Mouse (Mus musculus) liver, embryonic 16.5 days (tissue): ENCODE data around the gene Fen1. TPM values are rescaled to one million over a fixed set of nuclear protein-coding genes. Genes with fewer than 3 reads are reported as not detected.

Experiments used
- ATAC-seq: fragments of 200-750 bp; cut with Nextera tagmentation; 2 replicates; pipeline ENCODE4 v1.8.0; 2017; ENCODE audit warnings: low read depth, mild to moderate bottlenecking, moderate number of reproducible peaks, moderate library complexity
- H3K27ac ChIP-seq: fragments of 300-500 bp; sonication (generic); 2 replicates; pipeline ENCODE4 v1.5.1; 2014; ENCODE audit warnings: mild to moderate bottlenecking, low read length
- H3K27me3 ChIP-seq: fragments of 300-500 bp; sonication (generic); 2 replicates; pipeline ENCODE4 v1.6.1; 2014; ENCODE audit warnings: low read depth, low read length, mixed read lengths; ENCODE audit not compliant: control insufficient read depth, insufficient read depth
- H3K36me3 ChIP-seq: fragments of 300-500 bp; sonication (generic); 2 replicates; pipeline ENCODE4 v1.6.1; 2014; ENCODE audit warnings: mild to moderate bottlenecking; ENCODE audit not compliant: control insufficient read depth, insufficient read depth
- H3K4me1 ChIP-seq: fragments of 300-500 bp; sonication (generic); 2 replicates; pipeline ENCODE4 v1.6.1; 2014; ENCODE audit warnings: low read depth, low read length, mixed read lengths; ENCODE audit not compliant: control insufficient read depth
- H3K4me2 ChIP-seq: fragments of 300-500 bp; sonication (generic); 2 replicates; pipeline ENCODE4 v1.6.1; 2014; ENCODE audit warnings: low read depth, low read length, mixed read lengths
- H3K4me3 ChIP-seq: fragments of 300-500 bp; sonication (generic); 2 replicates; pipeline ENCODE4 v1.5.1; 2014; ENCODE audit warnings: low read depth, mild to moderate bottlenecking, low read length
- H3K9ac ChIP-seq: fragments of 300-500 bp; sonication (generic); 2 replicates; pipeline ENCODE4 v1.6.1; 2014; ENCODE audit warnings: low read depth, low read length
- H3K9me3 ChIP-seq: fragments of 300-500 bp; sonication (generic); replicated peaks from 2 replicates; pipeline ENCODE4 v1.6.1; 2016; ENCODE audit warnings: low read length; ENCODE audit not compliant: control insufficient read depth
- WGBS: fragments of 180-500 bp; shearing (Covaris S2); extraction: QIAGEN DNeasy Blood & Tissue Kit; methylation state at CpG from one replicate; pipeline ENCODE4 v1.1.7; 2014; ENCODE audit not compliant: insufficient replicate concordance; 5-methylcytosine and 5-hydroxymethylcytosine counted together
- polyA plus RNA-seq: library from polyadenylated mRNA; unstranded; fragments of >200 nt; fragmentation: Nextera tagmentation; extraction: Ambion mirVana; gene quantifications from 2 replicates; pipeline ENCODE4 v1.2.1, GENCODE M21; 2015

Gene Fen1
- polyA plus RNA-seq, 1 experiment from 2014 or later: 114 TPM

DNA sequence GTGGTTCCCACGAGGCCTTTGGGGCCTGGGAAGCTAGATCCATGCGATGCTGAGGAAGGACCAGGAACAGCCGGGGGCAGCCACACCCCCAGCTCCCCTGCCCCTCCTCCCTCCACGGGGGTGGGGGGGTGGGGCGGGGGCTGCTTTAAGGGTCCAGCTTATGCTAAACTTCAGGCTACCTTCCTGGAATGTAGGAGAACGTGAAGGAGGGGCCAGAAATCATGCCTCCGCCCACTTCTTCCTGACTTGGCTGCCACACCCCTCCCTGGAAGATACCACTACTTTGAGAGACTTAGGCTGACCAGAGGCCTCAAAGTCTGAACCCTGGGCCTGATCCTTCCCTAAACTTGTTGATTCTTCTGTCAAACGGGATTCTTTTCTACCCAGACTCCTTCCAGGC, 18.7 kb upstream of the Fen1 start:
- no peak for ATAC-seq
- H3K27me3 ChIP-seq: no peaks in the 10 kb centered on the region
- H3K4me2 ChIP-seq: no peak overlapping the region
- no peak overlapping the region for H3K9ac ChIP-seq
- 34% methylated on average over 8 of the region's 8 CpGs for WGBS
- no peaks in the 10 kb centered on the region for H3K9me3 ChIP-seq
- no peak overlapping the region for H3K4me3 ChIP-seq
- H3K4me1 ChIP-seq: peaks cover 5% of the 10 kb centered on the region
- H3K36me3 ChIP-seq: no peaks in the 10 kb centered on the region
- H3K27ac ChIP-seq: no peak overlapping the region

DNA sequence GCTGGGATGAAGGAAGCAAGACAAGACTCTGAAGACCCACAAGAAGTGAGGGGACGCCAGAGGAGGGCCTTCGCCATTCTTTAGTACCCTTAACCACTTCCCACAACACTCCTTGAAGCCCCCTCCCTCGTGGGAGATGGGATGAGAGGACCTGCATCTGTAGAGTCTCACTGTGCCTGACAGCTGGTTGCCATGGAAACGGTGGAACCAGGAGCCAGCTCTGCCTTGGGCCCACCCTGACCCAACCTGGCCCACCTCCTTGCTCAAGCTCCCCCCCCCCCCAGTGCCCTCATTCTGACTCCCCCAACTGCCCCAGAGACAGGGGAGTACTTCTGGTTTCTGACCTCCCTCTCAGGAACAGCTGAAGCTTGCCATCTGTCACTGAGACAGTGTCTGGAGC, 17.6 kb upstream of the Fen1 start:
- no peak for ATAC-seq
- H3K9ac ChIP-seq: no peak overlapping the region
- H3K4me1 ChIP-seq: peaks cover 5% of the 10 kb centered on the region
- no peak overlapping the region for H3K27ac ChIP-seq
- H3K9me3 ChIP-seq: no peaks in the 10 kb centered on the region
- H3K4me3 ChIP-seq: no peak overlapping the region
- no peak overlapping the region for H3K4me2 ChIP-seq
- no peaks in the 10 kb centered on the region for H3K36me3 ChIP-seq
- no peaks in the 10 kb centered on the region for H3K27me3 ChIP-seq
- WGBS: 38% methylated on average over 4 of the region's 4 CpGs

DNA sequence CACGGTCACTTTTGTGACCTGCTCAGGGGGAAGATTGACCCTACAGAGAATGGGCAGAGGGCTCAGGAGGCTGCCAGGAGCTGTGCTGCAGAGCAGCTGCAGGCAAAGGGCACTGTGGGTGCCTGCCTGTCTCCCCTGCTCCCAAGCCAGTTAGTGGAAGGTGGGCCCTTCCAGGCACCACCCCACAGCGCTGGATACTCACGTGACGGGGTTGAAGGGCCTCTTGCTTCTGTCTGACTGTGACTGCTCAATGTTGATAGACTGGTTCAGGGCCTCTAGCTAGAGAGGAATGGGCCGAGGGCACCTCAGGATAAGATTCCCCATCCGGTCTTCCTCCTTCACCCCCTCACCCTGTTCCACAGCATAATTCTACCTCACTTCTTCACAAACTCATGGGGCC, 15.6 kb upstream of the Fen1 start:
- Histone ChIP-seq H3K4me3 (no peak overlapping the region), H3K36me3 (no peaks in the 10 kb centered on the region), H3K27me3 (no peaks in the 10 kb centered on the region), H3K9ac (no peak overlapping the region), H3K27ac (no peak overlapping the region), H3K4me2 (no peak overlapping the region), H3K9me3 (no peaks in the 10 kb centered on the region), H3K4me1 (no peaks in the 10 kb centered on the region)
- ATAC-seq: peak; percentile 8; the same call in 1 of the 2 replicates
- WGBS: 54% methylated on average over 6 of the region's 6 CpGs

DNA sequence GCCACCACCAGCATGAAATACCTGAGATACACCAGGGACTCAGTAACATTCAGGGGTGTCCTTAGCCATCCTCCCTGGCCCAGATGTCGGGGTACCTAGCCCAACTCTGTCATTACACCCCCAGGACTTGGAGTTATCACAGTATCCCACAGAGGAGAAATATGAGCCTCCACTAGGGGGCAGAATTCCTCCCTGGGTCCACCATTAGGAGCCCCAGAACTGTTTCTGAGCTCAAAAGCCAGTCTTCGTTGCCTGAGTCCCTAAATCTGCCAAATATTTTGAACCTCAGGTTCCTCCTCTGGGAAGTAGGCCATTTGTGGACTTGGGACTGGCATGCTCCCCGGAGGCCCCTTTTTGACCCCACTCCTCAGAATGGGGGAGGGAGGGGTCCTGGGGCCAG, 15.1 kb upstream of the Fen1 start:
- H3K4me2 ChIP-seq: no peak overlapping the region
- H3K9me3 ChIP-seq: no peaks in the 10 kb centered on the region
- no peaks in the 10 kb centered on the region for H3K36me3 ChIP-seq
- no peaks in the 10 kb centered on the region for H3K27me3 ChIP-seq
- H3K9ac ChIP-seq: no peak overlapping the region
- H3K27ac ChIP-seq: no peak overlapping the region
- 34% methylated on average over 3 of the region's 3 CpGs for WGBS
- no peak for ATAC-seq
- no peaks in the 10 kb centered on the region for H3K4me1 ChIP-seq
- no peak overlapping the region for H3K4me3 ChIP-seq

DNA sequence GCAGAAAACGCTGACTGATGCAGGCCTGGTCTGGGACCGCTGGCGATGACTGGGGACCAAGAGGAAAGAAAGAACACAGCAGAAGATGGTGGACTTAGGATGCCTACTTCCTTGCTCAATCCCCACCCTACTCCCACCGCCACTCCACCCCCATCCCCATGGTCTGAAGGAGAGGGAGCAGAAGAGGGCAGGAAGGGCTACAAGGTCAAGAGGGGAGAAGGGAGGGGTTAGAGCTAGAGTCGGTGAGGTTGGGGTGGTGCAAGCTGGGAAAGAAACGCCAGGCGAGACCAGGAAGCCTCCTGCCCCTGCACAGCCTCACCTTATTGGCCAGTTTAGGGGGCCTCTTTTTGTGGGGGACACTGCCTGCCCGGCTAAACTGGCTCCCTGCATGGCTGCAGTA, 12.1 kb upstream of the Fen1 start:
- Histone ChIP-seq H3K9me3 (no peaks in the 10 kb centered on the region), H3K27me3 (no peaks in the 10 kb centered on the region), H3K27ac (no peak overlapping the region), H3K4me3 (no peak overlapping the region), H3K36me3 (no peaks in the 10 kb centered on the region), H3K4me1 (no peaks in the 10 kb centered on the region), H3K9ac (no peak overlapping the region), H3K4me2 (no peak overlapping the region)
- 65% methylated on average over 8 of the region's 8 CpGs for WGBS
- no peak for ATAC-seq

DNA sequence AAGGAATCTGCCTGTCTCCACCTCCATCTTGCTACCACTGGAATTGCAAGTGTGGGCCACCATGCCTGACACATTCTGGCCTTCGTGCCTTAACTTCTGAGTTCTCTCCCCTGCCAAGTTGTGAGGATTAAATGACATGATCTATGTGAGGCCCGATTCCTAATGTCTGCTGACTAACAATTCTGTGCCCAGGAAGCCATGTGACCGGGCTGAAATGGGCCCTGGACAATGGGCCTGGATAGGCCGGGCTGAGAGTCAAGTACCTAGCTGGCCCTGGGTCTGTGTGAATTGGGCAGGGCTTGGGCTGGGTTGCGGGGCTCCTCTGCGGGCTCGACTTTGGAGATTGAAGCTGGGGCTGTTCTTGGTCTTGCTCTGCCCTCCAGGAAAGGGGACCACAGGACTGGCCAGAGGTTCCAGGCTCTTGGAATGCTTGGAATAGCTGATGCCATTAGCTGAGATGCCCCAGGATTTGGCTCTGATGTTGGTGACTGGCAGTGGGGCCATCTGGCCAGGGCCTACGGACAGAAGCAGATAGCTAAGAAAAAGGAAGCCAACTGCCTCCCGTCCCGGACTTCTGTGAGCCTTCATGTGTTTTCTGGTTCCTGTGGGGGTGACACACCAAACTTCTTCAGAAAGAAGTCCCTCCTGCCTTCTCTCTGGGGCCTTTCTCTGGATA, 10.0 kb upstream of the Fen1 start:
- Histone ChIP-seq H3K9me3 (no peaks in the 10 kb centered on the region), H3K27ac (no peak overlapping the region), H3K27me3 (no peaks in the 10 kb centered on the region), H3K36me3 (no peaks in the 10 kb centered on the region), H3K4me2 (no peak overlapping the region), H3K4me3 (no peak overlapping the region), H3K4me1 (no peaks in the 10 kb centered on the region), H3K9ac (no peak overlapping the region)
- 71% methylated on average over 10 of the region's 10 CpGs for WGBS
- ATAC-seq: no peak

DNA sequence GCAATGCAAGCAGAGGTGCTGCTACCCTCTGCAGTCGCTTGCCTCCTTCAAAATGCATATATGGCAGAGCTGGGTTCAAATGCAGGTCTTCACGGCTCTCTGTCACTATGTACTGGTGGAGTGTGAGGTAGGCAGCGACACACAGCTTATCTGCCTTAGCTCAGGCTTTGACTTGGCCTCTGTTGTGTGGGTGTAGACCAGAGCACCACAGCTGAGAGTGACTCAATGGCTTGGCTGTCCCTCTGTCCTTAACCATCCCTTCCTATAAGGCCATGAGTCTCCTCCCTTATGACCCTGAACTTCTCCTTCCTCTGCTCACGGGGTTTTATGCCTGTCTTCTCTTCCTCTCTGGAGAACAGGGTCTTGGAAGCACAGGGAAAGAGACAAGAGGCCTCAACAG, 6.9 kb upstream of the Fen1 start:
- Histone ChIP-seq H3K9ac (no peak overlapping the region), H3K4me2 (no peak overlapping the region), H3K4me3 (no peak overlapping the region), H3K27me3 (no peaks in the 10 kb centered on the region), H3K27ac (no peak overlapping the region), H3K9me3 (no peaks in the 10 kb centered on the region), H3K36me3 (peaks cover 12% of the 10 kb centered on the region), H3K4me1 (no peaks in the 10 kb centered on the region)
- WGBS: 48% methylated on average over 4 of the region's 4 CpGs
- 0 out of 2 replicates have a peak, but pooled peaks have one; percentile 11 for ATAC-seq

DNA sequence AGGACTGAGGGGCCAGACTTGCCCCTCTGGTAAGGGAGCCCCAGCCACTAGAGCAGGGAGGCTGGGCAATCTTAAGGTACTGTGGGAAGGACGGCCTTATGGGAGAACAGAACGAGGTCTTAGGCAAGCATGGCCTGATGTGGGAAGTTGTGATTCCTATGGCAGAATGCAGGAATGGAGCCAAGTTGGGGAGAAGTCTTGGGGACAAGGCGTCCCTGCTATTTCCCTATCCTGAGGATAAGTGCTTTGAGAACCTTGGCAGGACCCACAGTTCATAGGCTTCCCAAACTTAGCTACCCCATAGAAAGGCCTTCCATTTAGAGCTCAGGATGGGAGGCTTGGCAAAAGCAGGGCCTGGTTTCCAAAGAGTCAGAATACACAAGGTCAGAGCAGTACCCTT, 4.9 kb upstream of the Fen1 start:
- 63% methylated on average over 3 of the region's 3 CpGs for WGBS
- Histone ChIP-seq H3K4me1 (peaks cover 7% of the 10 kb centered on the region), H3K27ac (no peak overlapping the region), H3K9me3 (no peaks in the 10 kb centered on the region), H3K36me3 (peaks cover 12% of the 10 kb centered on the region), H3K4me2 (no peak overlapping the region), H3K27me3 (no peaks in the 10 kb centered on the region), H3K4me3 (no peak overlapping the region), H3K9ac (no peak overlapping the region)
- no peak for ATAC-seq

DNA sequence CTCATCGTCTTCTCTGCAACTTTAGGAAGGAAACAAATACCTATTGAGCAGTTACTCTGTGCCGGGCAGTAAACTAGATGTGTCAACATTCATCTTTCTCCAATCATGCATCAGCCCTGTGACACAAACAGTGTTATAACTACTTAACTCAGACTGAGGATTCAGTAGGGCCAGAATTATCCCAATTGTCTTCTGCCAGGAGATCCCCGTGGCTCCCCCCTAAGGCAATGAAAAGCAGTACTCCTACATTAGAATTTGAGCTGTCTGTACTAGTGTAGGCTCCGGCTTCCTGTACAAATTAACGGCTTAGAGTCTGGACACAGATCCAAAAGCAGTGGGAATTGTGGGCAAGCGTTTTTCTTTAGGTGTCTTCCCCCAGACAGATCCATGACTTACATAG, 1.1 kb upstream of the Fen1 start:
- Histone ChIP-seq H3K36me3 (peaks cover 22% of the 10 kb centered on the region), H3K9me3 (no peaks in the 10 kb centered on the region), H3K4me3 (no peak overlapping the region), H3K4me2 (peak overlapping the region; percentile 69), H3K9ac (no peak overlapping the region), H3K4me1 (peaks cover 19% of the 10 kb centered on the region), H3K27me3 (no peaks in the 10 kb centered on the region), H3K27ac (no peak overlapping the region)
- ATAC-seq: no peak
- WGBS: 51% methylated on average over 6 of the region's 6 CpGs
